Mouse (Mus musculus): ENCODE measurements around the gene Mfsd6l.

- TF ChIP-seq POLR2A (IDR thresholded peaks at IDR 0.05; ENCODE audit: low read depth, low read length) (no peak), CTCF (IDR thresholded peaks at IDR 0.05; ENCODE audit: borderline replicate concordance, insufficient read depth, low read length) (no peak)
These were observed 28.0 kb downstream of the Mfsd6l start for GRCm38 (mm10) chr11:68583906-68584480.
